Mouse (Mus musculus) neural tube, embryonic 12.5 days (tissue): Measurements from ENCODE around the gene Eif4a1. TPM values are rescaled to one million over a fixed set of nuclear protein-coding genes. Genes with fewer than 3 reads are reported as not detected.

ENCODE experiments used
- ATAC-seq: fragments of 200-750 bp; cut with Nextera tagmentation; 2 replicates; pipeline ENCODE4 v1.8.0; 2017; ENCODE audit warnings: low read depth, mild to moderate bottlenecking, moderate TSS enrichment, moderate library complexity; ENCODE audit not compliant: low FRiP score
- H3K27ac ChIP-seq: fragments of 300-500 bp; sonication (generic); 2 replicates; pipeline ENCODE4 v1.5.1; 2016
- H3K27me3 ChIP-seq: fragments of 300-500 bp; sonication (generic); replicated peaks from 2 replicates; pipeline ENCODE4 v1.6.1; 2016; ENCODE audit warnings: mild to moderate bottlenecking
- H3K36me3 ChIP-seq: fragments of 300-500 bp; sonication (generic); 2 replicates; pipeline ENCODE4 v1.6.1; 2016; ENCODE audit warnings: mild to moderate bottlenecking
- H3K4me1 ChIP-seq: fragments of 300-500 bp; sonication (generic); 2 replicates; pipeline ENCODE4 v1.6.1; 2016
- H3K4me2 ChIP-seq: fragments of 300-500 bp; sonication (generic); replicated peaks from 2 replicates; pipeline ENCODE4 v1.6.1; 2016; ENCODE audit warnings: mild to moderate bottlenecking
- H3K4me3 ChIP-seq: fragments of 300-500 bp; sonication (generic); 2 replicates; pipeline ENCODE4 v1.5.1; 2016
- H3K9ac ChIP-seq: fragments of 300-500 bp; sonication (generic); 2 replicates; pipeline ENCODE4 v1.6.1; 2016; ENCODE audit warnings: mild to moderate bottlenecking
- H3K9me3 ChIP-seq: fragments of 300-500 bp; sonication (generic); 2 replicates; pipeline ENCODE4 v1.6.1; 2016; ENCODE audit warnings: mild to moderate bottlenecking
- WGBS: fragments of 180-500 bp; shearing (Covaris S2); methylation state at CpG from one replicate; pipeline ENCODE4 v1.1.7; 2016; 5-methylcytosine and 5-hydroxymethylcytosine counted together
- polyA plus RNA-seq: library from polyadenylated mRNA; unstranded; fragments of >200 nt; fragmentation: Nextera tagmentation; extraction: Ambion mirVana; gene quantifications from 2 replicates; pipeline ENCODE4 v1.2.1, GENCODE M21; 2016

Gene Eif4a1
- polyA plus RNA-seq, 1 experiment from 2014 or later, result 598 TPM

- ATAC-seq, result no peak
- H3K4me3 ChIP-seq, result no peak overlapping the region
- H3K4me1 ChIP-seq, result peaks cover 13% of the 10 kb centered on the region
- H3K4me2 ChIP-seq, result no peak overlapping the region
- H3K27me3 ChIP-seq, result 0 out of 2 replicates have a peak, but pooled peaks cover 2% of the 10 kb centered on the region
- no peaks in the 10 kb centered on the region for H3K9me3 ChIP-seq
- no peak overlapping the region for H3K9ac ChIP-seq
- H3K36me3 ChIP-seq, result no peaks in the 10 kb centered on the region
- WGBS, result 91% methylated on average over 3 of the region's 3 CpGs
- no peak overlapping the region for H3K27ac ChIP-seq
These were observed 25.2 kb upstream of the Eif4a1 start for GRCm38 (mm10) chr11:69697396-69697795.

GRCm38 (mm10) chr11:69695361-69696181 is 23.3 kb upstream of the Eif4a1 start, which contains the start of the genes Tnfsf12 and Tnfsfm13:
Tnfsf12 (minus strand) TSS chr11:69695849.
Tnfsfm13 (minus strand) TSS chr11:69696098.
- ATAC-seq, result peak; percentile 29; the same call in 1 of the 2 replicates
- H3K9me3 ChIP-seq, result no peaks in the 10 kb centered on the region
- WGBS, result 2% methylated on average over 36 of the region's 41 CpGs

GRCm38 (mm10) chr11:69695046-69695360 is 22.8 kb upstream of the Eif4a1 start:
- 0 out of 2 replicates have a peak, but pooled peaks cover 2% of the 10 kb centered on the region for H3K27me3 ChIP-seq
- no peak for ATAC-seq
- peak overlapping the region; percentile 92 for H3K4me2 ChIP-seq
- no peaks in the 10 kb centered on the region for H3K36me3 ChIP-seq
- no peaks in the 10 kb centered on the region for H3K9me3 ChIP-seq
- 35% methylated on average over 6 of the region's 6 CpGs for WGBS
- H3K9ac ChIP-seq, result peak overlapping the region; percentile 83; the same call in 1 of the 2 replicates
- H3K4me3 ChIP-seq, result peak overlapping the region; percentile 44
- H3K4me1 ChIP-seq, result peaks cover 13% of the 10 kb centered on the region
- H3K27ac ChIP-seq, result no peak overlapping the region

More at GRCm38 (mm10) chr11:69695361-69696181, 23.3 kb upstream of the Eif4a1 start, which contains the start of the genes Tnfsf12 and Tnfsfm13:
- Histone ChIP-seq H3K36me3 (no peaks in the 10 kb centered on the region), H3K4me1 (peaks cover 13% of the 10 kb centered on the region), H3K9ac (peak within 1 kb of the TSS; percentile 83), H3K27ac (no peak within 1 kb of the TSS), H3K4me2 (peak within 1 kb of the TSS; percentile 92), H3K4me3 (peak within 1 kb of the TSS; percentile 44), H3K27me3 (0 out of 2 replicates have a peak, but pooled peaks cover 2% of the 10 kb centered on the region)

GRCm38 (mm10) chr11:69693421-69693965 is 21.3 kb upstream of the Eif4a1 start:
- Histone ChIP-seq H3K36me3 (no peaks in the 10 kb centered on the region), H3K9ac (no peak overlapping the region), H3K4me2 (no peak overlapping the region), H3K4me1 (peaks cover 13% of the 10 kb centered on the region), H3K9me3 (no peaks in the 10 kb centered on the region), H3K4me3 (no peak overlapping the region), H3K27me3 (0 out of 2 replicates have a peak, but pooled peaks cover 2% of the 10 kb centered on the region), H3K27ac (no peak overlapping the region)
- ATAC-seq, result no peak
- WGBS, result 75% methylated on average over 11 of the region's 11 CpGs

GRCm38 (mm10) chr11:69692863-69693262 is 20.6 kb upstream of the Eif4a1 start:
- Histone ChIP-seq H3K4me3 (no peak overlapping the region), H3K4me1 (peaks cover 13% of the 10 kb centered on the region), H3K27ac (no peak overlapping the region), H3K9ac (no peak overlapping the region), H3K4me2 (no peak overlapping the region), H3K9me3 (no peaks in the 10 kb centered on the region), H3K36me3 (no peaks in the 10 kb centered on the region), H3K27me3 (0 out of 2 replicates have a peak, but pooled peaks cover 2% of the 10 kb centered on the region)
- WGBS, result 94% methylated on average over 6 of the region's 6 CpGs
- ATAC-seq, result no peak

- no peak for ATAC-seq
- H3K4me1 ChIP-seq, result peaks cover 13% of the 10 kb centered on the region
- H3K9me3 ChIP-seq, result no peaks in the 10 kb centered on the region
- no peak overlapping the region for H3K9ac ChIP-seq
- H3K4me2 ChIP-seq, result no peak overlapping the region
- 80% methylated on average over 9 of the region's 9 CpGs for WGBS
- H3K27ac ChIP-seq, result no peak overlapping the region
- H3K4me3 ChIP-seq, result no peak overlapping the region
- 0 out of 2 replicates have a peak, but pooled peaks cover 2% of the 10 kb centered on the region for H3K27me3 ChIP-seq
- no peaks in the 10 kb centered on the region for H3K36me3 ChIP-seq
These were observed 20.1 kb upstream of the Eif4a1 start for GRCm38 (mm10) chr11:69692196-69692811.

- Histone ChIP-seq H3K36me3 (no peaks in the 10 kb centered on the region), H3K4me2 (no peak overlapping the region), H3K9ac (no peak overlapping the region), H3K4me3 (no peak overlapping the region), H3K4me1 (0 out of 2 replicates have a peak, but pooled peaks cover 1% of the 10 kb centered on the region), H3K9me3 (no peaks in the 10 kb centered on the region), H3K27me3 (0 out of 2 replicates have a peak, but pooled peaks cover 2% of the 10 kb centered on the region), H3K27ac (no peak overlapping the region)
- 87% methylated on average over 1 of the region's 1 CpGs for whole genome bisulfite sequencing
- ATAC-seq, result no peak
These were observed 17.7 kb upstream of the Eif4a1 start for GRCm38 (mm10) chr11:69689891-69690290.

- Histone ChIP-seq H3K9ac (no peak overlapping the region), H3K4me1 (peaks cover 5% of the 10 kb centered on the region), H3K9me3 (no peaks in the 10 kb centered on the region), H3K27ac (no peak overlapping the region), H3K4me3 (no peak overlapping the region), H3K4me2 (no peak overlapping the region), H3K27me3 (no peaks in the 10 kb centered on the region), H3K36me3 (no peaks in the 10 kb centered on the region)
- ATAC-seq, result no peak
- WGBS, result 65% methylated on average over 5 of the region's 5 CpGs
These were observed 14.8 kb upstream of the Eif4a1 start for GRCm38 (mm10) chr11:69687061-69687460.

GRCm38 (mm10) chr11:69686377-69686776 is 14.2 kb upstream of the Eif4a1 start:
- no peak for ATAC-seq
- Histone ChIP-seq H3K4me1 (peaks cover 5% of the 10 kb centered on the region), H3K9me3 (no peaks in the 10 kb centered on the region), H3K4me2 (no peak overlapping the region), H3K9ac (no peak overlapping the region), H3K27me3 (no peaks in the 10 kb centered on the region), H3K27ac (no peak overlapping the region), H3K36me3 (no peaks in the 10 kb centered on the region), H3K4me3 (no peak overlapping the region)
- WGBS, result 28% methylated on average over 4 of the region's 4 CpGs

GRCm38 (mm10) chr11:69685526-69686148 is 13.4 kb upstream of the Eif4a1 start, which contains the start of gene Tnfsf13:
Tnfsf13 (minus strand) TSS chr11:69685784.
- no peak within 1 kb of the TSS for H3K9ac ChIP-seq
- H3K27me3 ChIP-seq, result no peaks in the 10 kb centered on the region
- no peak within 1 kb of the TSS for H3K4me3 ChIP-seq
- H3K4me1 ChIP-seq, result peaks cover 11% of the 10 kb centered on the region
- no peak within 1 kb of the TSS for H3K4me2 ChIP-seq
- 79% methylated on average over 10 of the region's 10 CpGs for WGBS
- no peak for ATAC-seq
- no peaks in the 10 kb centered on the region for H3K9me3 ChIP-seq
- no peak within 1 kb of the TSS for H3K27ac ChIP-seq
- no peaks in the 10 kb centered on the region for H3K36me3 ChIP-seq

GRCm38 (mm10) chr11:69684936-69685335 is 12.7 kb upstream of the Eif4a1 start:
- Histone ChIP-seq H3K4me2 (no peak overlapping the region), H3K27me3 (no peaks in the 10 kb centered on the region), H3K4me3 (no peak overlapping the region), H3K36me3 (peaks cover 6% of the 10 kb centered on the region), H3K9me3 (no peaks in the 10 kb centered on the region), H3K4me1 (peaks cover 18% of the 10 kb centered on the region), H3K27ac (no peak overlapping the region), H3K9ac (no peak overlapping the region)
- no peak for ATAC-seq
- WGBS, result 80% methylated on average over 6 of the region's 6 CpGs
